Mouse (Mus musculus) midbrain, embryonic 11.5 days (tissue): Measurements from ENCODE around the gene Tmcc1. TPM values are rescaled to one million over a fixed set of nuclear protein-coding genes. Genes with fewer than 3 reads are reported as not detected.

Experiments used
- ATAC-seq: fragments of 200-750 bp; cut with Nextera tagmentation; 2 replicates; pipeline ENCODE4 v1.8.0; 2017; ENCODE audit warnings: moderate TSS enrichment, moderate library complexity; ENCODE audit not compliant: low FRiP score
- DNase-seq: peaks from one replicate; pipeline ENCODE4 v3.0.0; 2015; ENCODE audit warnings: low spot score; ENCODE audit errors: missing footprints
- H3K27ac ChIP-seq: fragments of 300-500 bp; sonication (generic); 2 replicates; pipeline ENCODE4 v1.5.1; 2014; ENCODE audit warnings: low read depth, low read length
- H3K27me3 ChIP-seq: fragments of 300-500 bp; sonication (generic); 2 replicates; pipeline ENCODE4 v1.6.1; 2014; ENCODE audit warnings: mild to moderate bottlenecking, low read length, moderate library complexity, mixed read lengths; ENCODE audit not compliant: control insufficient read depth, insufficient read depth
- H3K36me3 ChIP-seq: fragments of 300-500 bp; sonication (generic); 2 replicates; pipeline ENCODE4 v1.6.1; 2014; ENCODE audit warnings: mild to moderate bottlenecking, low read length, moderate library complexity, mixed read lengths; ENCODE audit not compliant: control insufficient read depth, insufficient read depth
- H3K4me1 ChIP-seq: fragments of 300-500 bp; sonication (generic); 2 replicates; pipeline ENCODE4 v1.6.1; 2014; ENCODE audit warnings: low read length; ENCODE audit not compliant: control insufficient read depth, insufficient read depth
- H3K4me2 ChIP-seq: fragments of 300-500 bp; sonication (generic); 2 replicates; pipeline ENCODE4 v1.6.1; 2014; ENCODE audit warnings: mild to moderate bottlenecking, moderate library complexity
- H3K4me3 ChIP-seq: fragments of 300-500 bp; sonication (generic); 2 replicates; pipeline ENCODE4 v1.5.1; 2014; ENCODE audit warnings: low read depth, low read length
- H3K9ac ChIP-seq: fragments of 300-500 bp; sonication (generic); 2 replicates; pipeline ENCODE4 v1.6.1; 2014; ENCODE audit warnings: low read length
- H3K9me3 ChIP-seq: fragments of 300-500 bp; sonication (generic); 2 replicates; pipeline ENCODE4 v1.6.1; 2016; ENCODE audit warnings: low read length; ENCODE audit not compliant: control insufficient read depth
- WGBS: fragments of 180-500 bp; shearing (Covaris S2); extraction: QIAGEN DNeasy Blood & Tissue Kit; methylation state at CpG from one replicate; pipeline ENCODE4 v1.1.7; 2014; 5-methylcytosine and 5-hydroxymethylcytosine counted together
- polyA plus RNA-seq: library from polyadenylated mRNA; unstranded; fragments of >200 nt; fragmentation: Nextera tagmentation; extraction: Ambion mirVana; gene quantifications from 2 replicates; pipeline ENCODE4 v1.2.1, GENCODE M21; 2014

Tmcc1 gene
- polyA plus RNA-seq, 1 experiment from 2014 or later = 18.9 TPM

- no peak for DNase-seq
- 70% methylated on average over 9 of the region's 9 CpGs for WGBS
- H3K4me3 ChIP-seq = no peak overlapping the region
- no peak overlapping the region for H3K9ac ChIP-seq
- ATAC-seq = no peak
- H3K27ac ChIP-seq = no peak overlapping the region
- 0 out of 2 replicates have a peak, but pooled peaks cover under 1% of the 10 kb centered on the region for H3K27me3 ChIP-seq
- H3K36me3 ChIP-seq = no peaks in the 10 kb centered on the region
- H3K4me1 ChIP-seq = peaks cover 2% of the 10 kb centered on the region; the same call in 1 of the 2 replicates
- no peaks in the 10 kb centered on the region for H3K9me3 ChIP-seq
- no peak overlapping the region for H3K4me2 ChIP-seq
These were observed 207.7 kb downstream of the Tmcc1 start for GRCm38 (mm10) chr6:115985622-115986021.

GRCm38 (mm10) chr6:115984580-115984979 is 208.7 kb downstream of the Tmcc1 start:
- H3K27ac ChIP-seq = no peak overlapping the region
- ATAC-seq (no peak), DNase-seq (no peak)
- 72% methylated on average over 7 of the region's 7 CpGs for WGBS
- H3K4me1 ChIP-seq = peaks cover 5% of the 10 kb centered on the region; the same call in 1 of the 2 replicates
- no peaks in the 10 kb centered on the region for H3K9me3 ChIP-seq
- no peaks in the 10 kb centered on the region for H3K36me3 ChIP-seq
- H3K27me3 ChIP-seq = no peaks in the 10 kb centered on the region
- H3K9ac ChIP-seq = no peak overlapping the region
- H3K4me2 ChIP-seq = no peak overlapping the region
- no peak overlapping the region for H3K4me3 ChIP-seq

- ATAC-seq (no peak), DNase-seq (no peak)
- 74% methylated on average over 12 of the region's 12 CpGs for WGBS
- no peaks in the 10 kb centered on the region for H3K36me3 ChIP-seq
- H3K4me3 ChIP-seq = no peak overlapping the region
- no peak overlapping the region for H3K4me2 ChIP-seq
- peaks cover 5% of the 10 kb centered on the region; the same call in 1 of the 2 replicates for H3K4me1 ChIP-seq
- no peaks in the 10 kb centered on the region for H3K27me3 ChIP-seq
- H3K9ac ChIP-seq = no peak overlapping the region
- no peaks in the 10 kb centered on the region for H3K9me3 ChIP-seq
- H3K27ac ChIP-seq = no peak overlapping the region
These were observed 209.8 kb downstream of the Tmcc1 start for GRCm38 (mm10) chr6:115983306-115984038.

- H3K27ac ChIP-seq = no peak overlapping the region
- DNase-seq = no peak
- no peak overlapping the region for H3K4me3 ChIP-seq
- H3K4me1 ChIP-seq = peaks cover 5% of the 10 kb centered on the region; the same call in 1 of the 2 replicates
- no peaks in the 10 kb centered on the region for H3K36me3 ChIP-seq
- ATAC-seq = no peak
- no peak overlapping the region for H3K9ac ChIP-seq
- no peaks in the 10 kb centered on the region for H3K9me3 ChIP-seq
- 58% methylated on average over 7 of the region's 7 CpGs for WGBS
- H3K27me3 ChIP-seq = no peaks in the 10 kb centered on the region
- no peak overlapping the region for H3K4me2 ChIP-seq
These were observed 210.4 kb downstream of the Tmcc1 start for GRCm38 (mm10) chr6:115982889-115983288.

- Histone ChIP-seq H3K9me3 (no peaks in the 10 kb centered on the region), H3K27me3 (no peaks in the 10 kb centered on the region), H3K4me1 (0 out of 2 replicates have a peak, but pooled peaks cover 3% of the 10 kb centered on the region), H3K36me3 (no peaks in the 10 kb centered on the region), H3K9ac (no peak overlapping the region), H3K27ac (no peak overlapping the region), H3K4me2 (no peak overlapping the region), H3K4me3 (no peak overlapping the region)
- no peak for DNase-seq
- 63% methylated on average over 8 of the region's 8 CpGs for WGBS
- no peak for ATAC-seq
These were observed 214.7 kb downstream of the Tmcc1 start for GRCm38 (mm10) chr6:115978596-115978995.

- Histone ChIP-seq H3K9ac (no peak overlapping the region), H3K4me2 (no peak overlapping the region), H3K27ac (no peak overlapping the region), H3K4me3 (no peak overlapping the region), H3K36me3 (no peaks in the 10 kb centered on the region), H3K4me1 (0 out of 2 replicates have a peak, but pooled peaks cover 3% of the 10 kb centered on the region), H3K27me3 (no peaks in the 10 kb centered on the region), H3K9me3 (no peaks in the 10 kb centered on the region)
- WGBS = 90% methylated on average over 15 of the region's 15 CpGs
- DNase-seq (no peak), ATAC-seq (no peak)
These were observed 215.5 kb downstream of the Tmcc1 start for GRCm38 (mm10) chr6:115977810-115978209.

GRCm38 (mm10) chr6:115975606-115976005 is 217.7 kb downstream of the Tmcc1 start:
- no peak overlapping the region for H3K4me3 ChIP-seq

GRCm38 (mm10) chr6:115973881-115974662 is 219.2 kb downstream of the Tmcc1 start:
- H3K9ac ChIP-seq = no peak overlapping the region
- no peaks in the 10 kb centered on the region for H3K36me3 ChIP-seq
- DNase-seq (no peak), ATAC-seq (no peak)
- no peak overlapping the region for H3K4me2 ChIP-seq
- H3K27ac ChIP-seq = no peak overlapping the region
- H3K9me3 ChIP-seq = no peaks in the 10 kb centered on the region
- 83% methylated on average over 16 of the region's 16 CpGs for WGBS
- no peak overlapping the region for H3K4me3 ChIP-seq
- H3K27me3 ChIP-seq = no peaks in the 10 kb centered on the region
- H3K4me1 ChIP-seq = no peaks in the 10 kb centered on the region

More at GRCm38 (mm10) chr6:115975606-115976005, 217.7 kb downstream of the Tmcc1 start:
- Histone ChIP-seq H3K9me3 (no peaks in the 10 kb centered on the region), H3K4me2 (no peak overlapping the region), H3K9ac (no peak overlapping the region), H3K36me3 (no peaks in the 10 kb centered on the region), H3K27me3 (no peaks in the 10 kb centered on the region), H3K27ac (no peak overlapping the region), H3K4me1 (0 out of 2 replicates have a peak, but pooled peaks cover 3% of the 10 kb centered on the region)
- DNase-seq = no peak
- no peak for ATAC-seq
- WGBS = 90% methylated on average over 8 of the region's 8 CpGs
